8 mouse cellular contexts compared by ENCODE assay signal in genomic region chr17:64331291-64331897, GRCm38 (mm10). TPM values are rescaled to one million over a fixed set of nuclear protein-coding genes. Genes with fewer than 3 reads are reported as not detected.
DNase-seq lines count a peak whose midpoint lies in the region; ATAC-seq lines count a peak whose summit lies in the region.

No protein-coding gene starts in this region.

- no peaks in the 10 kb centered on the region for H3K27me3 ChIP-seq in neural tube, embryonic 11.5 days (ENCODE audit: control insufficient read depth, insufficient read depth, low read length)
- no peaks in the 10 kb centered on the region for H3K27me3 ChIP-seq in hindbrain, embryonic 10.5 days (ENCODE audit: insufficient read depth, poor library complexity, severe bottlenecking)

- peak overlapping the region; percentile 96 for H3K4me3 ChIP-seq in neural tube, embryonic 11.5 days (ENCODE audit: low read depth, low read length)
- H3K4me3 ChIP-seq in hindbrain, embryonic 10.5 days: peak overlapping the region; percentile 90
- peak overlapping the region; percentile 44 for H3K4me3 ChIP-seq in macrophage (ENCODE audit: inconsistent target)

- H3K4me1 ChIP-seq in neural tube, embryonic 11.5 days (ENCODE audit: control insufficient read depth, insufficient read depth, low read length): no peaks in the 10 kb centered on the region; the same call in 1 of the 2 replicates
- H3K4me1 ChIP-seq in hindbrain, embryonic 10.5 days (replicated peaks): peaks cover 17% of the 10 kb centered on the region

- no peaks in the 10 kb centered on the region for H3K36me3 ChIP-seq in neural tube, embryonic 11.5 days (ENCODE audit: control insufficient read depth, insufficient read depth, low read length)
- H3K36me3 ChIP-seq in hindbrain, embryonic 10.5 days: no peaks in the 10 kb centered on the region
- no peaks in the 10 kb centered on the region for H3K36me3 ChIP-seq in macrophage (ENCODE audit: inconsistent target)

- peak overlapping the region; percentile 96 for H3K27ac ChIP-seq in neural tube, embryonic 11.5 days (ENCODE audit: low read depth, low read length)
- H3K27ac ChIP-seq in hindbrain, embryonic 10.5 days: peak overlapping the region; percentile 96
- H3K27ac ChIP-seq in macrophage: no peak overlapping the region

- no peaks in the 10 kb centered on the region for H3K9me3 ChIP-seq in neural tube, embryonic 11.5 days (ENCODE audit: control insufficient read depth, low read length)
- no peaks in the 10 kb centered on the region for H3K9me3 ChIP-seq in hindbrain, embryonic 10.5 days

- peak; percentile 67 for ATAC-seq in neural tube, embryonic 11.5 days (ENCODE audit: insufficient read depth, low FRiP score, low TSS enrichment)

- under 1% methylated on average over 44 of the region's 62 CpGs for WGBS in neural tube, embryonic 11.5 days
- WGBS in hindbrain, embryonic 10.5 days: under 1% methylated on average over 62 of the region's 62 CpGs
- under 1% methylated on average over 46 of the region's 62 CpGs for WGBS in macrophage (ENCODE audit: missing documents)

- peak overlapping the region; percentile 92 for H3K9ac ChIP-seq in neural tube, embryonic 11.5 days (ENCODE audit: low read length)

- peak; percentile 72 for DNase-seq in cerebellum, adult 9-10 months
- no peak for DNase-seq in cerebellum, adult 11 months
- no peak for DNase-seq in neural tube, embryonic 11.5 days (ENCODE audit: low spot score)
- no peak for DNase-seq in neural tube, embryonic 10.5 days (ENCODE audit: extremely low spot score, low spot score)
- DNase-seq in hindbrain, embryonic 10.5 days (ENCODE audit: low spot score): no peak
- no peak for DNase-seq in urinary bladder, postnatal 36 days (ENCODE audit: low spot score in 2 of 2)
- no peak for DNase-seq in ovary, postnatal 36 days (ENCODE audit: low spot score)

- peaks cover 48% of the 10 kb centered on the region for H3K79me2 ChIP-seq in macrophage (ENCODE audit: inconsistent target)

- peak overlapping the region; percentile 46 for H3K4me2 ChIP-seq in neural tube, embryonic 11.5 days (ENCODE audit: low read depth)

RNA-seq across cellular contexts. Expression of gene Pja2, which starts 0.3 kb away (rescaled TPM):
- polyA plus RNA-seq in neural tube, embryonic 11.5 days (2014; fragmentation: Nextera tagmentation; extraction: Ambion mirVana): 93.7 and 105 TPM in 2 replicates
- 57.7 and 61.1 TPM in 2 replicates for polyA plus RNA-seq in hindbrain, embryonic 10.5 days (2016; fragmentation: Nextera tagmentation; extraction: Ambion mirVana)
- 10 to 100 TPM; 18.9 to 62.4 (median 41.5) TPM for total RNA-seq in macrophage (2018; cell fraction: chromatin; rRNA removed)
- 10 to 100 TPM; 22.1 to 45.5 (median 33.6) TPM for total RNA-seq in macrophage (2018; cell fraction: cytosol; rRNA removed)
- 10 to 100 TPM; 18.7 to 67.1 (median 36.0) TPM for total RNA-seq in macrophage (2018; cell fraction: nucleus; rRNA removed)
- 29.9 to 31.9 TPM (median 30.6 TPM) in 3 replicates for polyA plus RNA-seq in macrophage (2018)

Comparison
In these comparisons a context has a peak if more than half of its experiments do, and no peak if none do; other contexts are left out.
1. H3K4me3 ChIP-seq: peak in every context shown above with its lines; median percentile 96 in neural tube, embryonic 11.5 days; 90 in hindbrain, embryonic 10.5 days; 44 in macrophage.